Mouse (Mus musculus): Measurements from ENCODE around the gene Apaf1. TPM values are rescaled to one million over a fixed set of nuclear protein-coding genes. Genes with fewer than 3 reads are reported as not detected.

Gene Apaf1
- polyA plus RNA-seq, 1 experiment from 2014 or later = 24.6 TPM

DNA sequence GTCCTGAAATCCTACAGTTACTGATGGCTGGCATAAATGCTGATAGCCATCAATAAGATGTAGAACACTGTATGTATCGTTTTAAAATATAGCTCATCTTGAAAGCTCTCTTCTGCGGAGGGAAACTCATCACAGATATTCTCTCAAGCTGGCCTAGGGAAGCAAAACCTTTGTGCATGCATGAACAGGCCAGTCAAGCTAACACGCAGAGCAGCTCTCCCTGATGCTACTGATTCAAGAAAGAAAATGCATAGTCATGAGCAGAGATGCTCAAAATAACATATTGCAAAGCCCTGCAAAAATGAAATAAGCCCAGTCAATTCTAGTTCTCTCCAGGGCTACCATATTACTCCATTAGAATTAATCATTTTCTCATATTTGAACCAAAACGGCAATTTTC, 55.1 kb downstream of the Apaf1 start:
- Histone ChIP-seq H3K27ac (no peak overlapping the region), H3K9me3 (no peaks in the 10 kb centered on the region), H3K36me3 (peaks cover 22% of the 10 kb centered on the region; the same call in 1 of the 2 replicates), H3K4me2 (no peak overlapping the region), H3K9ac (no peak overlapping the region), H3K4me3 (no peak overlapping the region), H3K27me3 (no peaks in the 10 kb centered on the region), H3K4me1 (no peaks in the 10 kb centered on the region)
- 93% methylated on average over 4 of the region's 4 CpGs for WGBS
- ATAC-seq (ENCODE audit: insufficient number of reproducible peaks, insufficient read depth, low FRiP score, low TSS enrichment, low read depth) = no peak

DNA sequence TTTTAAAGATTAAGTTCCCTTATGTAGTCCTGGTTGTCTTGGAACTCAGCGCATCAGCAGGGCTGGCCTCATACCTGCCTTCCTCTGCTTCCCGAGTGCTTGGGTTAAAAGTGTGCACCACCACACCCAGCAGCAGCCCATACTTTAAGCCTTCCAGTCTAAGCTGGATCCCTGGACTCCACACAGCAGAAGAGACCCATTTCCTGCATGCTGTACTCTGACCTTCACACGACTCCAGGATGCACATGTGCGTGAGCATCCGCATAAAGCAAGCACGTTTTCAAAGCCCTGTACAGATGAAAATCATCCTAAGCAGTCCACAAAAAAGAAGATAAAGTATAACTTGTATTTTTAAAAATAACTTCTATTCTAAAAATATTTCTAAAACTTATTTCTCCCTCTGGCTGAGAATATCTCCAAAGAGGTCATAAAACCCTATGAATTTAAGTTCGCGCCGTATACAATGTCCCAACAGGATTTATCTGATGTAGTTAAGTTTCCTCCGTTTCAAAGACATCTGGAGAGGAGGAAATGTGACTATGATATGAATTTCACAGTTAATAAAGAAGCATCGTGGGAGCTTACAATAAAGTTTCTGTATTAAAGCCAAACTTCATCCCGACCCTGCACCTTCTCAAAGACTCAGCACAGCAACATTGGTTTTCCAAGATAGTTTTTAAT, 76.6 kb downstream of the Apaf1 start:
- Histone ChIP-seq H3K9me3 (no peaks in the 10 kb centered on the region), H3K4me3 (no peak overlapping the region), H3K4me1 (no peaks in the 10 kb centered on the region), H3K36me3 (peaks cover 31% of the 10 kb centered on the region), H3K27me3 (no peaks in the 10 kb centered on the region), H3K9ac (no peak overlapping the region), H3K27ac (no peak overlapping the region), H3K4me2 (no peak overlapping the region)
- WGBS = 80% methylated on average over 12 of the region's 12 CpGs
- ATAC-seq (ENCODE audit: insufficient number of reproducible peaks, insufficient read depth, low FRiP score, low TSS enrichment, low read depth) = no peak

DNA sequence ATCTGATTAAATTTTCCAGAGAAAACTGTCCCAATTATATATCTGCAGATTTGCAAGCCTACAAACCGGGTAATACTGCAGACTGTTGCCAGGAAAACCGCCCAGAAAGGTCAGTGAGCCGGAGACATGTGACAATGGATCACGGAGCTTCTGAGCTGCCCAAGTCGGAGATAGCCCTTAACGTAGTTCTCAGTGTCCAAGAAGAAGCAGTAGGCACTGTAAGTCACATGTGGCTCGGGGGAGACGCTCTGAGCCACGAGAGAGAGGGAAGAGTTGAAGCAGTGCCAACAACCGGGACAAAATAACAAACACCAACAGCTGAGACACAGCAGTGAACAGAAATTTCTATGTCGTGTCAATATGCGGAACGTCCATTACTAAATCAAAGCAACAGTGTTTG, 81.1 kb downstream of the Apaf1 start:
- H3K4me3 ChIP-seq = no peak overlapping the region
- H3K9me3 ChIP-seq = no peaks in the 10 kb centered on the region
- H3K27me3 ChIP-seq = no peaks in the 10 kb centered on the region
- no peak for ATAC-seq (ENCODE audit: insufficient number of reproducible peaks, insufficient read depth, low FRiP score, low TSS enrichment, low read depth)
- H3K4me1 ChIP-seq = no peaks in the 10 kb centered on the region
- peaks cover 26% of the 10 kb centered on the region for H3K36me3 ChIP-seq
- H3K4me2 ChIP-seq = no peak overlapping the region
- no peak overlapping the region for H3K9ac ChIP-seq
- 77% methylated on average over 13 of the region's 13 CpGs for WGBS
- no peak overlapping the region for H3K27ac ChIP-seq

- no peaks in the 10 kb centered on the region for H3K4me1 ChIP-seq
- WGBS = 84% methylated on average over 5 of the region's 5 CpGs
Measured at GRCm38 (mm10) chr10:90999899-91000298, 82.7 kb downstream of the Apaf1 start.

DNA sequence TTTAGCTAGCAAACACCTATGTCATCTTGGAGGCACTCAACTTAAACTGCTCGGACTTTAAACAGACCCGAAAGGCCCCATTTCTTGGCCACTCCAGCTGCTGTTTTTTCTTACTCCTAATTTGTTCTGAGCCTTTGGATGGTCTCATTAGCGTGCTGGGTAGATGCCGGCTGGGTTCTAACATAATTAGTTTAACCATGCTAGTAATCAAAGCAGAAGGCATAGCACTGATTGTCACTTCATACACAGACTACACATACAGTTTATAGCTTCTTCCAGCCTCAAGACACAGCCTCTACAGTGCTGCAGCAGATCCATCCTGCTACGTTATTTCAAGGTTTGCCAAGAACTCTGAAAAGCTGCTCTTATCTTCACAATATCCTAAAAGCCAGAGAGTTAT, 88.7 kb downstream of the Apaf1 start:
- Histone ChIP-seq H3K27me3 (no peaks in the 10 kb centered on the region), H3K4me2 (no peak overlapping the region), H3K27ac (no peak overlapping the region), H3K9me3 (no peaks in the 10 kb centered on the region), H3K9ac (no peak overlapping the region), H3K4me3 (no peak overlapping the region), H3K4me1 (no peaks in the 10 kb centered on the region), H3K36me3 (peaks cover 58% of the 10 kb centered on the region)
- ATAC-seq (ENCODE audit: insufficient number of reproducible peaks, insufficient read depth, low FRiP score, low TSS enrichment, low read depth) = no peak; the same call in 1 of the 2 replicates
- WGBS = 78% methylated on average over 5 of the region's 5 CpGs

More at GRCm38 (mm10) chr10:90999899-91000298, 82.7 kb downstream of the Apaf1 start:
- H3K4me2 ChIP-seq = no peak overlapping the region
- no peak overlapping the region for H3K4me3 ChIP-seq
- no peak overlapping the region for H3K9ac ChIP-seq
- H3K9me3 ChIP-seq = no peaks in the 10 kb centered on the region
- no peak for ATAC-seq (ENCODE audit: insufficient number of reproducible peaks, insufficient read depth, low FRiP score, low TSS enrichment, low read depth)
- H3K27ac ChIP-seq = no peak overlapping the region
- H3K36me3 ChIP-seq = peaks cover 38% of the 10 kb centered on the region
- no peaks in the 10 kb centered on the region for H3K27me3 ChIP-seq

DNA sequence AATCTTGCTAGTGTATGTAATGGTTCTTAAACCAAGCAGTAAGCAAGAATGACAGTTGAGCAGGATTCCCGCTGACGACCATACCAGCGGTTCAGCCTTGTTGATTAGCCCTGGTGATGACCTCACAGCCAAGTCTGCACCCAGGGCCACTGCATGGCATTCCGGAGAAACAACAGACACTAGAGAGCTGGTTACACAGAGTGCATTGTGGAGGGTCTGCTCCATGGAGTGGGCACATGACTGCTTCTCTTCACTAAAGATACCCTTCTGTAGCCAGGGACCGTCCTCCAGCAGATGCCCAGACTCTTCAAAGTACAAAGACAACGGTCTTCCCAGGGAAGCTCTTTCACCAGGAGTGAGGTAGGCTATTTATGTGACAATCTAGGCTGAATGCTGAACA, 90.3 kb downstream of the Apaf1 start:
- Histone ChIP-seq H3K4me3 (no peak overlapping the region), H3K9ac (no peak overlapping the region), H3K27me3 (no peaks in the 10 kb centered on the region), H3K27ac (no peak overlapping the region), H3K4me2 (no peak overlapping the region), H3K36me3 (peaks cover 53% of the 10 kb centered on the region), H3K9me3 (no peaks in the 10 kb centered on the region), H3K4me1 (no peaks in the 10 kb centered on the region)
- WGBS = 86% methylated on average over 6 of the region's 6 CpGs
- ATAC-seq (ENCODE audit: insufficient number of reproducible peaks, insufficient read depth, low FRiP score, low TSS enrichment, low read depth) = no peak

- H3K4me1 ChIP-seq = no peaks in the 10 kb centered on the region
- H3K4me2 ChIP-seq = no peak overlapping the region
- no peak overlapping the region for H3K4me3 ChIP-seq
- H3K36me3 ChIP-seq = peaks cover 36% of the 10 kb centered on the region
- no peaks in the 10 kb centered on the region for H3K27me3 ChIP-seq
- WGBS = 90% methylated on average over 6 of the region's 6 CpGs
- no peak overlapping the region for H3K9ac ChIP-seq
- no peak overlapping the region for H3K27ac ChIP-seq
- ATAC-seq (ENCODE audit: insufficient number of reproducible peaks, insufficient read depth, low FRiP score, low TSS enrichment, low read depth) = no peak
- no peaks in the 10 kb centered on the region for H3K9me3 ChIP-seq
Measured at GRCm38 (mm10) chr10:90990340-90990739, 92.2 kb downstream of the Apaf1 start.

DNA sequence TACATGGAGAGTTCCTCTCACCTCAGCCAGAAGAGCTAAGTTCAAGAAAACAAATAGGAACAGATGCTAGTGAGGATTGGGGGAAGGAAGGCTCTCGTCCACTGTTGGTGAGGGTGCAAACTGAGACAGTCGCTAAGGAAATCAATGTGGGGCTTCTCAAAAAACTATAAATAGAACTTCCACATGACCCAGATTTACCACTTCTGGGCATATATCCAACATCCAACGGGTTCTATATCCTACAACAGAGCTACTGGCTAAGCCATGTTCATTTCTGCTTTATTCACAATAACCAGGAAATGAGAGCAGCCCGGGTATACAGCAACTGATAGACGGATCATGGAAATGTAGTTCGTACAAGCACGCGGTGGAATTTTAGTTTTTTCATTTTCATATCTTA, 99.5 kb downstream of the Apaf1 start:
- ATAC-seq (ENCODE audit: insufficient number of reproducible peaks, insufficient read depth, low FRiP score, low TSS enrichment, low read depth) = no peak
- H3K4me1 ChIP-seq = no peaks in the 10 kb centered on the region
- H3K9me3 ChIP-seq = 0 out of 2 replicates have a peak, but pooled peaks cover 5% of the 10 kb centered on the region
- H3K9ac ChIP-seq = no peak overlapping the region
- peaks cover 6% of the 10 kb centered on the region; the same call in 1 of the 2 replicates for H3K36me3 ChIP-seq
- no peak overlapping the region for H3K4me2 ChIP-seq
- no peak overlapping the region for H3K27ac ChIP-seq
- WGBS = 67% methylated on average over 8 of the region's 8 CpGs
- H3K4me3 ChIP-seq = no peak overlapping the region
- no peaks in the 10 kb centered on the region for H3K27me3 ChIP-seq

- peaks cover 6% of the 10 kb centered on the region; the same call in 1 of the 2 replicates for H3K36me3 ChIP-seq
- H3K27me3 ChIP-seq = no peaks in the 10 kb centered on the region
- H3K4me2 ChIP-seq = no peak overlapping the region
- no peak overlapping the region for H3K27ac ChIP-seq
- no peaks in the 10 kb centered on the region for H3K4me1 ChIP-seq
- 93% methylated on average over 4 of the region's 4 CpGs for WGBS
- no peak for ATAC-seq (ENCODE audit: insufficient number of reproducible peaks, insufficient read depth, low FRiP score, low TSS enrichment, low read depth)
- H3K9me3 ChIP-seq = 0 out of 2 replicates have a peak, but pooled peaks cover 5% of the 10 kb centered on the region
- no peak overlapping the region for H3K4me3 ChIP-seq
- H3K9ac ChIP-seq = no peak overlapping the region
Measured at GRCm38 (mm10) chr10:90981811-90982210, 100.8 kb downstream of the Apaf1 start.

DNA sequence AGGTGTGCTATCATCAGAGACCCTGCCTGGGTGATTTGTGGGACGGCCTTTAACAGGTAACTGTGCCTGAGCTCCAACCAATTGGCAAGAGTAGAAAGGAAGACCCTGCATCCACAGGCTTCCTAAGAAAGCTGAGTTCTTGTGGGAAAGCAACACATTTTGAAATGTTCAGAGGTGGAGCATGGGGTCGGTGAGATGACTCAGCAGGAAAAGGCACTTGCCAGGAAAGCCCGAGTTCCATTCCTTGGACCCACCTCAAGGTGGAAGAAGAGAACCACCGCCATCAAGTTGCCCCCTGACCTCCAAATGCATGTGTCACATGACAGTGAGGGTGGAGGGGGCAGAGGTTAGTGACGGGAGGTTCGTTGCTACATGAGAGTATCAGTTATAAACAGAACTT, 108.1 kb downstream of the Apaf1 start:
- Histone ChIP-seq H3K4me1 (peaks cover 7% of the 10 kb centered on the region), H3K9me3 (no peaks in the 10 kb centered on the region), H3K27ac (no peak overlapping the region), H3K9ac (no peak overlapping the region), H3K4me3 (no peak overlapping the region), H3K27me3 (peaks cover 21% of the 10 kb centered on the region), H3K36me3 (no peaks in the 10 kb centered on the region), H3K4me2 (no peak overlapping the region)
- 87% methylated on average over 6 of the region's 6 CpGs for WGBS
- no peak for ATAC-seq (ENCODE audit: insufficient number of reproducible peaks, insufficient read depth, low FRiP score, low TSS enrichment, low read depth)

GRCm38 (mm10) chr10:90974084-90974483, 108.5 kb downstream of the Apaf1 start:
- no peak overlapping the region for H3K27ac ChIP-seq
- H3K36me3 ChIP-seq = no peaks in the 10 kb centered on the region
- H3K4me3 ChIP-seq = no peak overlapping the region
- ATAC-seq (ENCODE audit: insufficient number of reproducible peaks, insufficient read depth, low FRiP score, low TSS enrichment, low read depth) = no peak
- WGBS = 65% methylated on average over 2 of the region's 2 CpGs
- H3K9me3 ChIP-seq = no peaks in the 10 kb centered on the region
- no peak overlapping the region for H3K4me2 ChIP-seq
- H3K27me3 ChIP-seq = peaks cover 25% of the 10 kb centered on the region
- H3K9ac ChIP-seq = no peak overlapping the region
- H3K4me1 ChIP-seq = peaks cover 11% of the 10 kb centered on the region

- no peak for ATAC-seq (ENCODE audit: insufficient number of reproducible peaks, insufficient read depth, low FRiP score, low TSS enrichment, low read depth)
- Histone ChIP-seq H3K9ac (no peak overlapping the region), H3K36me3 (no peaks in the 10 kb centered on the region), H3K9me3 (no peaks in the 10 kb centered on the region), H3K27me3 (peaks cover 59% of the 10 kb centered on the region), H3K4me1 (peaks cover 28% of the 10 kb centered on the region), H3K4me3 (no peak overlapping the region), H3K4me2 (no peak overlapping the region), H3K27ac (no peak overlapping the region)
- WGBS = 23% methylated on average over 4 of the region's 4 CpGs
Measured at GRCm38 (mm10) chr10:90970560-90970959, 112.0 kb downstream of the Apaf1 start.
